Mouse (Mus musculus) urinary bladder, postnatal 25 days (tissue): ENCODE data around the gene Gadl1.

Experiments used
- DNase-seq: peaks from one replicate; pipeline ENCODE4 v3.0.0; 2022; ENCODE audit warnings: low spot score

Gadl1 gene

DNA sequence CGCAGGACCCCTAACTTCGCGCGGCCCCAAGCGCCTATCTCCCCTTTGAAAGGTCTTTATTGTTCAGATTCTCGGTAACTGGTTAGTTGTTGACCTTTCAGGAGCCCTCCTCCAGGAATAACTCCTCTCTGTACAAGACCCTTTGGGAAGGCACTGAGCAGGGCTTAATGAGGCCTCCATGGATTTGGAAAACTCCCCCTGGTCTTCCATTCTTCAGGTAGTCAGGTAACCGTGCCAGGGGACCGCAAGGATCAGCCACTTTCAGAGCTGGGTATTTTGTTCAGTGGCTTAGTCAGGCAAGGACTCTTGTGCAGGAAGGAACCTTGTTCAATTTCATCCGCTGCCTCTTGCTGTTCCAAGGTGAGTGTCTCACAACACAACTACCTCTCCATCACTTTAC lies at the start of gene Gadl1:
TSS of gene Gadl1 (plus strand) at position 301 of the 400 bp plus-strand sequence.
- DNase-seq = no peak

DNA sequence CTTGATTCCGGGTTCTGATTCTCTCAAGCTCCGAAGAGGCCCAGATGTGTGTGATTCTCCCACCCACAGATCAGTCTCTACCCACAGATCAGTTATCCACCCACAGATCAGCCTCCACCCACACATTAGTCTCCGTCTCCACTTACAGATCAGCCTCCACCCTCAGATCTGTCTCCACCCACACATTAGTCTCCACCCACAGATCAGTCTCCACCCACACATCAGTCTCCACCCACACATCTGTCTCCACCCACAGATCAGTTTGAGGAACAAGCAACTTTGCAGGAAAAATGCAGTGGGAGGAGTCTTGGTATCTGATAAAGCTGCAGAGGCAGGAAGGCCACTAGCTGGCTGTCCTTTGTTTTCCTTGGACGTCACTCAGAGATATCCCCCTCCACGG lies 46.5 kb upstream of the Gadl1 start:
- DNase-seq = no peak

DNA sequence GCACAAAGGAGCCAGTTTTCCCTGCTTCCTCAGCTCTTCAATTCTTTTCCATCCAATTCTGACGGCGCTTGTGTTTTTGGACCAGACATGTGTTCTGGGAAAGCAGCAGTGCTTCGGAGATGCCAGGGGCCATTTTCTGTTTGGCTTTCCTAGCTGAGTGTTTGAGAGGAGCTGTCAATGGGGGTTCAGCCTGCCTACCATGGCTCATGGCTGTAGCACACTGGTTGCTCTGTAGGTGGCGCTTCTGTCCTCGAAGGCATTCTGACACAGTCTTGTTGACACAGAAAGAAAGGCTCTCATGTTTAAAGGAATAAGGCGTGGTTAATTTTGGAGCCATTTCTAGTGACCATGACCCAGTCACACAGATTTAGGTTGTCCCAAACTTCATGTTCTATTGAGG lies 45.9 kb upstream of the Gadl1 start:
- no peak for DNase-seq

DNA sequence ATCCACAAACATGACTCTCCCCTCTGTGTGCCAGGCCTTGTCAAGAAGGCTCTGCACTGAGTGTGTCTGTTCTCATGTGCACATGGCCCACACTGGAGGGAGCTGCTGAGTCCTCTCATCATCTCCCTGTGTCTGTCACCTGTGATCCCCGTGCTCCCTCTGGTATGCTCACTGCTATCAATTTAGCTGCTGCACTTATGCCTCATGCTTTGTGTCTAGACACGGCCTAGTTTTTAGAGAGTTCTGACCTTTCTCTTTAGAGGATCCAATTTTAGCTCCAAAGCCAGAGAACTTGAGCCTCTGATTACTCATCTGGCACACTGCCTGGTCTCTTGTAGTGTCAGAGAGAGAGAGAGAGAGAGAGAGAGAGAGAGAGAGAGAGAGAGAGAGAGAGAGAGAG lies 42.0 kb upstream of the Gadl1 start:
- peak; percentile 13 for DNase-seq

DNA sequence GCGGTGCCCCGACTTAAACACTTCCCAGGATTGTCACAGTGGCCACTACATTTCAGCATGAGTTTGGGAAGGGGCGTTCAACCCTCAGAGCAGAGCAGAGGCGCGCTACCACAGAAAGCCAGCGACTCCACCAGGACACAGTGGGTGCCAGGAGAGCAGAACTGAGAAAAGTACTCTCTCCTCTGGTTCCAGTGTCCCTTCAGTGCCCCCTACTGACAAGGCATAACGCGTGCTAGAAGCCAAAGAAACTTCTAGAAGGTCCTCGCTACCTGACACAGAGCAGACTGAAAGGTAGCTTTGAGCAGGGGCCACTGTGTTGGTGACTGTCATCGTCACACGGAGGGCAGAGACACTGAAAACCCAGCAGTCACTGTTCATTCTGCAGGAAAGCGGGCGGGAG lies 39.1 kb upstream of the Gadl1 start:
- DNase-seq = no peak

DNA sequence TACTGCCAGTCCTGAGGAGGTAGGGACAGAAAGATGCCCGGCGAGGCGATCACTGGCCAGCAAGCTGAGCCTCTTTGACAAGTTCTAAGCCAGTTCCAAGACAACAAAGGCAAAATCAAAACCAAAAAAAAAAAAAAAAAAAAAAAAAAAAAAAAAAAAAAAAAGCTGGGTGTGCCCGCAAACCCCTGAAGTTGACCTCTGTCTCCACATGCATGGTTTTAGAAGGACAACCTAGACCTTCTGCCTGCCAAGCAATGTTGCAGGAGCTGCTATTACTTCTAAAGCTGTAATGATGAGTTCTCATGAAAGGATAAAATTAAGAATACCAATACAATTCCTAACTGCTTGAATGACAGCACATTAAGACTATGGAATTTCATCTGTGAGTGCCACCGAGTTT lies 38.6 kb upstream of the Gadl1 start:
- no peak for DNase-seq

DNA sequence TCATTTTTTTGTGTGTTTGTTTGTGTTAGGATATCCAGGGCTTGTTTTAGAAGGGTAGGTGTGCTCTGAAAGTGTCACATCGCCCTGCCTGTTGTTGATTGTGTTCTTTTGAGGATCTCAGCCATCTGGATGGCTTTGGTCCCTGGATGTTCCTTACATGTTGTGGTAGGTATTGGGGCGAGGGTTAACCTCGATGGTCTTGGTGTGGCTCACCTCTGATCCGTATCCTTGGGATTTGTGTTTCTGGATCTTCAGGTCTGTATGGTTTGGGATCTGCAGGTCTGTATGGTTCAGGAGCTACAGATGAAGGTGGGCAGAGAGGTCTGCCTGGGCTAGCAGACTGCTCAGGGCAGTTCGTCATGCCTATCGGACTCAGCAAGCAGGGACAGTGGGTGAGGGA lies 28.8 kb upstream of the Gadl1 start:
- no peak for DNase-seq

DNA sequence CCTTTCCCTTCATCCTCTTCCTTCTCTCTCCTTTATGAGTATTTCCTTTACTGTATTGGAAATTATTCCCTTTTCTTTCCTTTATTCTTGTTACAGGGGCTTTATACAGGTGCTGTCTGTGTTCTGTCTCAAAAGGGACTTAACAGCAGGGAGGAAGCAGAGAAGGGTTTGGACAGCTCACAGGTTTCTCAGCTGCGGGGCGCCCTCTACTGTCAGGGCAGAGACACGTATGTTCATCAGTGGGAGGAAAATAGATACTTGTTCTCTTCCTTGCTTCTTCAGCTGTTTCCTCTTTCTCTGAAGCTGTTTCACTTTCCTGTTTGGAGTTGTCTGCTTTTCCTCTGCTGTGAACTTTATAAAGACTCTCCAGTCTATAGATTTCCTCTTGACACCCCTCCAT lies 28.1 kb upstream of the Gadl1 start:
- peak; percentile 27 for DNase-seq

DNA sequence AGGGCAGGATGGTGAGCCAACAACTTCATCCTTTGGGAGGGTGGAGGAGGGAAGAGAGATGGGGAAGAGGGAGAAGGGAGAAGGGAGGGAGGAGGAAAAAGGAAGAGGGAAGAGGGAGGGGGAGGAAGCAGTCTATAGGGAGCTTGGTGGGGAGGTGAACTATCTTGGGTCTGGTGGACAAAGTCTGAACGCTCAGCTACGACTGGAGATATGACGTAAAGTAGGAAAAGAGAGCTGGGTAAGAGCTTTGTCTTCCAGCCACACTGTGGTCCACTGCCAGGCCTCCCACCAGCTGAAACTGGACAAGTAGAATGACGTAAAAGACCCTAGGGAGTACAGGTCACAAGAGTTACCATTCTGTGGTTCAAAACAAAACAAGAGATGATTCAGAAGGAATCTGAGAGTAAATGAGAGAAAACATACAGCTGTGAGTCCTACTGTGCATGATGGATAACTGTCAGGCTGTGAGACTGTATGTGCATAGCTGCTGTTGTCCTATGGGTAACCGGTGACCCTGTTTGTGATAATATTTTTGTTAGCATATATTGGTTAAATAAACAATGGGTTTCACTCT lies 26.5 kb upstream of the Gadl1 start:
- DNase-seq = no peak

DNA sequence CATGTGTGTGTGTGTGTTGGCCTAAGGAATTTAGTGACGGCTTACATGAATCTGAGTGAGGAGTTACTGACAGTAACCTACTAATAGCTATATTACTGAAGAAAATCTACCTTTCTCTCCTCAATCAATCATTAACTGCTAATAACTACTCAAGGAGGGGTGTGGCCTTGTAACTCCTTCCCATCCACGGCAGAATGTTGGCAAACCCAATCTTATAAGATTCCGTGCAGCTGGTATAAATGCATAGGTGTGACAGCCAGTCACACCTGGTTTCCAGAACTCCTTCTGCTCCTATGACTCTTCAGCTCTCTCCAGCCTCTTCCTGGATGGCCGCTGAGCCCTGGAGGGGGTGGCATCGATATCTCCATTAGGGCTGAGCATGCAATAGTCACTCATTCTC lies 25.8 kb upstream of the Gadl1 start:
- DNase-seq = no peak

DNA sequence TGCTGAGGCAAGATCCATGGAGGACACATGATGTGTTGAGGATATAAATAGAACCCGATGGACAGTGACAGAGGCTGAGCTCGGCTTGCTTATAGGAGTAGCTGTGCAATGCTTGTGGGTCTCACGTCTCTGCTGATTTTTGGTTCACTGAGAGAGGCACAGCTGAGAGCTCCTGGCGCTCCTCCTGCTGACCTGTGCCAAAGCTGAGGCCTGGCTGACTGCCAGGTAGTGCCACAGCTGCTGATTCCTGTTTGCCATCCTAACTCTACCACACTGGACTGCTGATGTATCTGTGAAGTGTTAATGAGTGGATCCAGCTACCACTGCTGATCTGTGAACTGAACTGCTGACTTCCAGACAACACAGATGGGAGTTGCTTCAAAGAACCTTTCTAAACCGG lies 21.7 kb upstream of the Gadl1 start:
- DNase-seq = no peak

DNA sequence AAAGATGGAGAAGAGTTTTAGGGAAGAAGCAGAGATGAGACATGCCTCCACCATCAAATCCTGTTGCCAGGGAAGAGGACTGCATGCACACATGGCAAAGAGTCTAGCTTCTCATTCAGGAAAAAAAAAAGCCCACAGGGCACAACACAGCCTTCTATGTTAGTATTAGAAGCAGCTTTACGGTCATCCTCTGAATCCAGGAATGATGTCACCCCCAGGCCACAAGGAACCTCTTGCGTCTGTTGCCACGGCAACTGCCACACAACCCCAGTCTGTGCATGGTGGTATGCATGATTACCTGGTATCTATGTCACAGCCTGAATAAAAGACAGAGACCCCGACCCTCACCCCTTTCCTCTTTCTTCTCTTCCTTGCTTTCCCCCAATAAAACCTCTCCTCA lies 16.1 kb upstream of the Gadl1 start:
- DNase-seq = no peak

DNA sequence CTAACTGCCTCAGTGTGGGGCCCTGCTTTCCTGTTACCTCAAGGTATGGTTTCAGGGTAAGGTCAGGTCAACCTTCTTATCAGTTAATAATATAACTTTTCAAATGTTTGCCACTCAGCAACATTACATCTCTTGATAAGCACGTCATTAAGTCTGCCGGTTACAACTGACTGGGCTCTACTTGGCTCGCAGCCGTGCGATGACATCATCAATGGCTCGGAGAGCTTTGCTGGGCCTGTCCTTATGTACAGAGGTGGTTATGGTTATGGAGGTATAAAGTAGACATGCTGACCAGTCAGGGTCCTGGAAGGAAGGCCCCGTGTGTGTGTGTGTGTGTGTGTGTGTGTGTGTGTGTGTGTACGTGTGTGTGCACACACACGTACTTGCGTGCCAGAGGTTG lies 15.3 kb upstream of the Gadl1 start:
- no peak for DNase-seq

DNA sequence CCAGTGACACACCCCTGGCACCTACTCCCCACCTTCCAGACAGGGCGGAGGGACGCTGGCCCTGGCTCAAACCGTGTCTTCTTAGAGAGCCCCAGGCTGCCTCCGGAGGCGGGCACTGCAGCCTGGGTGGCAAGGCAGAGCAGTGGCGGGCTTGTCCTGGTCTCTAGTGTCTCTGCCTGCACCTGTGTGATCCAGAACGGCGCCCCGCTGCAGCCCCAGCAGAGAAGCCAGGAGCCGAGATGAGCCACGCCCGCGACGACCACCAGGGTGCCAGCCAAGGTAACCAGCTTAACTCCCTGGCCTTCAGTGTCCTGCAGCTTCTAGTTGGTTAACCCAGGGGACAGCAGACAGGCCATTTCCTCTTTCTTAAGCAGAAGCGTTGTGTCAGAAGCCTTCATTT lies 930 bp upstream of the Gadl1 start:
- no peak for DNase-seq

DNA sequence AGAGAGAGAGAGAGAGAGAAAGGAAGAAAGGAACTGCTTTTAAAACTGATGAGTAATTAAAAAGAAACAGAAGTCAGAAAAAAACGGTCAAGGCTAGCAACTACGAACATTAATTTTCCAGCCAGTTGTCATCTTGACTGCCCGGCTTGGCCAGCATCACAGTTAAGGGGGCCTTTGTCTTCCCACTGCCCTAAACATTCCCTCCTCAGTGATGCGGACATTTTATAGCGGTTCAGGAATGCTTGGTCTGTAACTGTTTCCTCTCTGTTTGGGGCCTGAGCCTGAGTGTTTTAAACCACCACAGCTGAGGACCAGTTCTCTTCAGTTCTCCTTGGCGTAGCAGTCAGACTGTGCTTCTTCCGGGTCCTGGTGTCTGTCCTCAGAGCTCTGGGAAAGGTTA lies 4.8 kb downstream of the Gadl1 start:
- DNase-seq = no peak

DNA sequence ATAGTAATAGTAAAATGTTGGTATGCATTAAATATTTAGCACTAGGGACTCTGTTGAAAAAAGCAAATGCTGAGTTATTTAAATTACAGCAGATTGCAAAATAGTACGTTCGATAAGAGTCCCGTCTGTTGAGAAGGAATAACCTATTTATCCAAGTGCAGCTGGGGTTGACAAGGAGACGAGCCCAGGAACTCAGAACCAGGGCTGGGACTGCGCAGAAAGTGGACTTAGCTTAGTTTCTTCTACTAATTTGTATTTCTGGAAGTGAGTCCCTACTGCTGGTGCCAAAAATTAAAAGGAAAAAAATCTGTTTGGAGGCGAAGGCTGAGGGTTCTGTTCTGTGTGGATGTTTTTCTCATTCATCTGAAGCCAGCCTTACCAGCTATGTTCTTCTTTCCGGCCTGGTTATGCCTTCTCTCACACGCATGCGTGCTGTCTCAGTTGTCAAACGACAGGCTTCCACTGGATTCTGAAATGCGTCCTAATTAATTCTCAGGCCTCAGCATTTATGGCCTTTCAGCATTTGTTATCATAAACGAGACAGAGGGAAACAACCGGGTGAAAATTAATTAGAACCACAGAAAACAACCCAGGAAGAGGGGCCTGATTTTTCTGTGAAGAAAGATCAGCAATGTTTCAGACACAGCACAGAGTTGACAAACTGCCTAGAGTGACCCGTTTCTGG lies 6.5 kb downstream of the Gadl1 start:
- no peak for DNase-seq

DNA sequence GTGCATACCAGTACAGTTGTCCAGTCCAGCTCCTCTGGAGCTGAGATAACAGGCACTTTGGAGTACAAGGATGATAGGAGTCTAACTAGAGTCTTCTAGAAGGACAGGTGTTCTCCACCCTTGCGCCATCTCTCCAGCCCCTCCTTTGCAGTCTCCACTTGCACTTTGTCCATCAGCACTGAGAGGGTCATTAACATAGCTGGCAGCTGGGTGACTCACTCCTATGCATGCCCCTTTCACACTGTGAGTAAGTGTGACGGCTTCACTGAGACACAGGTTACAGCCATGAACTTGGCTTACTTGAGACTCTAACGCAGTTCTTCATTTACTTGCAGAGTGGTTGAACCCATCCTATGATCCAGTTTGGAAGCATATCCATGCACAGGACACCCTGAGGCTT lies 10.5 kb downstream of the Gadl1 start:
- DNase-seq = no peak

DNA sequence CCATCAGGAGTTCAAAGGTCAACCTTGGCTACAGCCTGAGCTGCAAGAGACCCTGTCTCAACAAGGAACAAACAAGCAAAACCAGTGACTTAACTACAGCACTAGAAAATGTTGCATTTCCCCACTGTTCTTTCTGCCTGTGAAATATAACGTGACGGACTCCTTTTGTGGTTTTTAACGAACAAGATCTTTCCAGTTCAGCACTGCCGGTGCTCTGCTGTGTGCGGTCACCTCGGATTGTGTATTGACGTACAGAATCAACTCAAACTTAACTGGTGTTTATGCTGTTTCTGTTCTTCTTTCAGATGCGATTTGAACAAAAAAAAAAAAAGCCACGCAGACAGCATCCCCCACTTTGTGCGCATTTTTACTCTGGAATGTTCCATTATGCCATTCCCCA lies 13.4 kb downstream of the Gadl1 start:
- no peak for DNase-seq

DNA sequence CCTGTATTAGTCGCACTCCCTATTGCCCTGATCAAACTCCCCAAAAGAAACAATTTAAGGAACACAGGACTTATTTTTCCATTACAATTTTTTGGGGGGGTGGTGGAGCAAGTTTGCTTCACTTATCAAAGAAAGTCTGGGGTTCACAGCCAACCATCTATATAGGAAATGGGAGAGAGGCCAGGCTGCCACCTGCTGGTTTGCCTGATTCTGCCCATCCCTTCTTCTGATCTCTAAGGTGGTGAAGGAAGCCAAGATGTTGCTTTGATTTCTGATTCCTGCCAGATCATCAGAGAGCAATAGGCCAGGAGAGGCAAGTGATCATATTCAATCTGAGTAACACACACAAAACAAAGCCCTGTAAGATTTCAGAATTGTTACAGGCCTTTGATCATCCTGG lies 14.8 kb downstream of the Gadl1 start:
- DNase-seq = no peak

DNA sequence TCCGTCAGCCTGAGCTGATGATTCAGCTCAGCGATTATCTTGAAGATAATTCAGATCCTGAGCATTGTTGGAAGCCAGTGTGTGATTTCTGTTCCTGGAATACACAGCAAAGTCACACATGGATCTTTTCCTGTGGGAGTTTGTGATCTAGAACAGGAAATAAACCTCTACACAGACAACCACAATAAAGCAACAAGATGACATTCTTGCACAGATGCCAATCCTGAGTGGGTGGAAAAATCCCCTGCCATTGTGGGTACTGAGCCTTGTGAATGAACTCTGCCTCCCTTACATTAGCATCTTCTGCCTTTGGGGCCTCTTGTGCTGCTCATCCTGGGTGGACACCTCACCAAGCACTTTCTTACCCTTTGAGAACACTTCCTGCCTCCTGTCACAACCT lies 22.5 kb downstream of the Gadl1 start:
- no peak for DNase-seq

DNA sequence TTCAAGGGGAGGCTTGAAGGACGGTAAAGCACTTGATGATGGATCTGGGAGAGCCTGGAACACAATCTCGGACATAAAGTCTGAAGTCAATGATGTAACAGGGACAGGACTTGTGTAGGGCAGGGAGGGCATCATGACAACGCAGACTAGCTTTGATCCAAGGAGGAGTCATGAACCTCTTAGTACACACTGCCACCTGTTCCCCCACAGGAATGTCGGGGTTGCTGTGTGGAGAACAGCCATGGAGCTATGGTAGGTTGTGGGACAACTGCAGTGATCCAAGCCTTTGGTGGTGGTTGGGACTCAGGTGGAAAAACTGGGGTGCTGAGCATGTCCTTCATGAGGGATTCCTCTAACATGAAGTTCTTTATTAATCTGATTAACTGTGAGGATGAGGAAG lies 23.5 kb downstream of the Gadl1 start:
- no peak for DNase-seq

DNA sequence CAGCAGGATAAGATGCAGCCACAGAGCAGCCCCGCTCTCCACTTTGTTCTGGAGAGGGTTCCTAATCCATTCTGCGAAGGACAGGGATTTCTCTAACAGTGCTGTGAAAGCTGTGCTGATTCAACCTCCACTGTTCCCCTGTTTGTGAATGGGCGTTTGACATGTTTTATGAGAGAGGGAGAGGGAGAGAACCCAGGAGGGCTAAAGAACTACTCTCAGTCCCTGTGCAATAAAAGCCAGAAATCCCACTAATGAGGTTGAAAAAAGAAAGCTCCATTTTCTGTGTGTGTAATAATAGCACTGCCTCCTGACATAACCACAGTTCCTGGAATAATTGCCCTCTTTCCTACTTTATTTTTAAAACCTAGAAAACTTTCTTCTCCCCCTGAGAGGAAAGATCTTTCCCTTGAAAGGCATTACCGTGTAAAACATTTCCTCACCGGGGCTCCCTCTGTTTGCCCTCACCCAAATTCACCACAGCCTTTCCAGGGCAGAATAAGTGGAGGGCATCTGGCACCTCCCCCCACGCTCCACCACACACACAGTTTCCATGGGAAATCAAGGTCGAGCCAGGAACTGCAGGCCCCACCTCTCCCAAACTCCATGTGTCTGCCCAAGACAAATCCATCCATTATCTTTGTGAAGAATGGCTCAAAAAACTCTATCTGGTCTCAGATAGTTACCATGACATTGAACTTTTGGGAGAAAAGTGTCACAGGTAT lies 24.1 kb downstream of the Gadl1 start:
- no peak for DNase-seq

DNA sequence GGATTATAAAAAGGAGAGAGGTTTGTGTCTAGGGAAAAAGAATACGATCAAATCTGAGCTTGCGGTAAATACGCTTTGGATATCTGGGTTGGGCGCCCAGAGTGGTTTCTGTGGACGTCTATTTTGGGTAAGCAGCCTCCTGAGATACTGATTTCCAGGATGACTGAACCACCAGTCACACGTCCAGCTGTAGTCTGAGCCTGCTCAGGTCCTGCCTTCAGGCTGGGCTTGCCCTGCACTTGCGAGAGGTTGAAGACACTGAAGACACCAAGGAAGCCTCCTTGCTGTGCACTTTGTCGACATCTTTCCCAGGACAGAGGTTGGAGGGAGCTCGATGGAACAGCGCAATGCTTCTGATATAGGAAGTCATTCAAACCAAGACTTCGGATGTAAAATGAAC lies 25.0 kb downstream of the Gadl1 start:
- no peak for DNase-seq

DNA sequence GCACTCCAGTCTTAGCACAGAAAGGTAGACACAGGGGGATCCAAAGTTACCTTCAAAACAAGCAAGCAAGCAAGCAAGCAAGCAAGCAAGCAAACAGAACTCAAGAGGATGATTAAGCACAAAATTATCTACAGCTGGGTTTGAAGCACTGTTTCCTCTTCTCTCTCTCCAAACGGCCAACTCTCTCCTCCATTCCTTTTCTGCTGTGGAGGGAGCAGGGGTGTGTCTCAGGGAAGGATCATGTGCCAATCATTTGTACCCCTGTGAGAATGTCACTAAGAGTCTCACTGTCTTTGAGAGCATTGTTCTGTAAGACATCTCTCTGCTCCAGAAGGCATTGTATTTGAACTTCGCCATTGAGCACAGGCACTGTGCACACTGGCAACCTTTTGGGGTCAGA lies 27.1 kb downstream of the Gadl1 start:
- no peak for DNase-seq
